Mouse (Mus musculus) liver, postnatal 0 days (tissue): ENCODE data around the gene Amigo1.

ENCODE experiments used
- CTCF ChIP-seq: sonication (generic); IDR thresholded peaks from 2 replicates; pipeline ENCODE4 v1.5.1; 2016; ENCODE audit warnings: antibody characterized with exemption, low read depth
- EP300 ChIP-seq: IDR thresholded peaks from 2 replicates; pipeline ENCODE4 v1.6.1; 2016; ENCODE audit warnings: antibody characterized with exemption, low read depth, mild to moderate bottlenecking

DNA sequence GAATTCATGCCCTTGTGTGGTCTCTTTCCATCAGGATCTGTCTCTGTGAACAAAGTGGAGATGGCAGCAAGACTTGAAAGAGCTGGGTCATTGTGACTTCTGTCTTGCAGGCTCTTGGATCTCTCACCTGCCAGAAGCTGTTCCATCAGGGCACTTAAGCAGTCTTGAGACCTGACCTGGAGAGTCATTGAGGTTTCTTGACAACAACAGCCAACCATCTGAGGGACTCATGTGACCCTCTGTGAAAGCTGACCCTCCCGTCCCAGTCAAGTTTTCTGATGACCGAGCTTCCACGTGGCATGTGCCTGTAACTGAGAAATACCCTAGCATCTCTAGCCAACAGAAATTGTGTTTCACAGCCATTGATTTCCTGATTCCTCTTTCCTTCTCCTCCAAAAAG, 1.4 kb upstream of the Amigo1 start:
- TF ChIP-seq CTCF (no peak), EP300 (no peak)
